Mouse (Mus musculus) embryo, embryonic 11 days (tissue): ENCODE measurements around the gene Ptpn11.
"Not testable (repeated sequence)": the region's sequence is repeated elsewhere in the genome, so short reads cannot be mapped to it uniquely, and the experiment has no call there.

ENCODE experiments used
- DNase-seq: peaks from one replicate; pipeline ENCODE4 v3.0.0-alpha.2; 2015

The Ptpn11 gene

DNA sequence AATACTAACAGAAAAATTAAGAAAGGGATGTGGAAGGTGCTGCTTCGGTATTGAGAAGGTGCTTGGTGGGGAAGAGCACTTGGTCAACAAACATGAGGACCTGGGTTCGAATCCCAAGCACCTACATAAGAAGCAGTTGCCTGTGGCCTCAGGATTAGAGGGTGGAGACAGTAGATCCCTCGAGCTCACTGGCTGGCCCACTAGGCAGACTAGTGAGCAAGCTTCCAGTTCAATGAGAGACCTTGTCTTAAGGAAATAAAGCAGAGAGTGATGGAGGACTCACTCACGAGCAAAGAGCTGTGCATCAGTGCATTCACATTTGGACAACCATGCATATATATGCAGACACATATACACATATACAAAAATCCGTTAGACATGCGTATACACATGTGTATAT, 20.9 kb upstream of the Ptpn11 start:
- no peak for DNase-seq

DNA sequence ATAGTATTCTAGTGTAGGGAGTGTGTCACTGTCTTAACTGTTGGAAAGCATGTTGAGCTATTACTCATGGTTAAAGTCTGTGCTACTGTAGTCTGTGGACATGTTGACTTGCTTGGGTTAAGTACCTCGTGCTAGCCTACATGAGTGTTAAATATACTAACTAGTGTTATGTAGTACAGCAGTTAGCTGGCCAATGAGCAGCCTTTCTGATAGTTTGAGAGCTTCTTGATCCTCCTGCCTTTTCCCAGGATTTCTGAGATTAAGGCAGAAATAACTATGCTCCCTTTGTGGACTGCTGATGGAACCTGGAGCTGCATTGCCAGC, 19.4 kb upstream of the Ptpn11 start:
- no peak for DNase-seq

DNA sequence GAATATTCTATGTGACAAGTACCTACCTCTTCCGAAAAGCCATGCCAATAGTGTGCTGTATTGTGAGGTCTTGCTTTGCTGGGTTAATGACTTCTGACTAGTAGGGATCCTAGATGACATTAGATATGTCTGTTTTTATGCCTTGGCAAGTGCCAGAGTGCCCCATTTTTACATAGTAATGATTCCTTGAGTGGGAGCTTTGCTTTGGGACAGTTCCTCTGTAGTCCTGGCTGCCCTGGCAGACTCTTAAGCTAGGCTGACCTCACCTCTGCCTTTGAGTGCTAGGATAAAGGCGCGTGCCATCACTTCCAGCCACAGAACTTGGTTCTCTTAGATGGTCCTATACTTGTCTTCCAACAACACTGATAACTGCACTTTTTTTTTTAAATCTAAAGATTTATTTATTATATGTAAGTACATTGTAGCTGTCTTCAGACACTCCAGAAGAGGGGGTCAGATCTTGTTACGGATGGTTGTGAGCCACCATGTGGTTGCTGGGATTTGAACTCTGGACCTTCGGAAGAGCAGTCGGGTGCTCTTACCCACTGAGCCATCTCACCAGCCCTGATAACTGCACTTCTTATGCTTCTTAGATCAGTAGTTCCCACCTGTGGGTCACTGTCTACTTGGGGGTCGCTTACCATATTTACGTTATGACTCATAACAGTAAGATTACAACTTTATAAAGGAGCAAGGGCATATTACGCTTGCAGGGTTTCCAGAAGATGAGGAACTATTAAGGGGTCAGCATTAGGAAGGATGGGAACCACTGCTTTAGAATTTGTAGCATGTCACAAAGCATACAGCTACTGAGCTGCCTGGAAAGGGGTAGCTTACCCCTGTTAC, 18.8 kb upstream of the Ptpn11 start:
- no peak for DNase-seq

GRCm38 (mm10) chr5:121206984-121207383, 15.8 kb upstream of the Ptpn11 start:
- no peak for DNase-seq

- DNase-seq: no peak
These were observed 15.3 kb upstream of the Ptpn11 start for GRCm38 (mm10) chr5:121206540-121206939.

DNA sequence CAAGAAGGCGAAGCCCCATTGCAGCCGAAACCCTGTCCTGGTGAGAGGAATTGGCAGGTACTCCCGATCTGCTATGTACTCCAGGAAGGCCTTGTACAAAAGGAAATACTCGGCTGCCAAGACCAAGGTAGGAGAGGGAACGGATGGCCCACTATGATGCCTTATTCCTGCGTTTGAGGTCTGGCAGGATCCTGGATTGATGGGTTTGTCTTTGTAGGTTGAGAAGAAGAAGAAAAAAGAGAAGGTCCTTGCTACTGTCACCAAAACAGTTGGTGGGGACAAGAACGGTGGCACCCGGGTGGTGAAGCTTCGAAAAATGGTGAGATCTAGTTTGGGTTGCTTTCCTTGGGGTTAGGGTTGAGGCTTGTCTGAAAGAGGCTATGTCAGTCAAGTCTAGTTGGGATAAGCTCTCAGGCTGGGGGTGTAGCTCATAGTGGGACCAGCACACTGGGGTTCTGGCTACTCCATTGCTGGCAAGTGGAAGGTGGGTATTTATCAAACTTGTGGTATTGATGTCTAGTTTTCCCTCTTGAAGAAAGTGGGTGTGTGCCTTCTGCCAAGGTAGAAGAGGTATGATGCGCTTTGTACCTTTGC, 14.4 kb upstream of the Ptpn11 start:
- DNase-seq: not testable (repeated sequence)

GRCm38 (mm10) chr5:121204132-121205089, 13.2 kb upstream of the Ptpn11 start, which contains the start of gene Rpl6:
Gene Rpl6, plus strand, starts transcription at chr5:121204481.
- peak; percentile 91 for DNase-seq

GRCm38 (mm10) chr5:121202467-121202866, 11.3 kb upstream of the Ptpn11 start:
- DNase-seq: no peak

GRCm38 (mm10) chr5:121201739-121202138, 10.5 kb upstream of the Ptpn11 start:
- DNase-seq: peak; percentile 62

DNA sequence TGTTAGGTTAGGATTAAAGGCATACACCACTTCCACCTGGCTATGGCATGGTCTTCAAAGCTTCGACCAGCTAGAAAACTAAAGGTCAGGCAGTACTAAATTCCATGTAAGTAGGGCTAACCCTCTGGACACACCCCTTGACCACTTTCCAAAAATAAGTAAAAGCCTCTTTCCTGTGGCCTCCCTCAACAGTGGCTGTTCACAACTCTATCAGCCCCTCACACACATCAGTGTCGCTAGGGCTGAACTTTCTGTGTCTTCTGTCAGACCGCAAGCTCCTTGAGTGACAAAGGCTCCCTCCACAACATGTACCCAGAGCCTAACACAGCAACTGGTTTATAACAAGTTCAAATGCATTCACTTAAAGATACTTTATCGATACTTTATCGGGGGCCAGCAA, 7.2 kb upstream of the Ptpn11 start:
- no peak for DNase-seq

GRCm38 (mm10) chr5:121197337-121197736, 6.1 kb upstream of the Ptpn11 start:
- DNase-seq: no peak

DNA sequence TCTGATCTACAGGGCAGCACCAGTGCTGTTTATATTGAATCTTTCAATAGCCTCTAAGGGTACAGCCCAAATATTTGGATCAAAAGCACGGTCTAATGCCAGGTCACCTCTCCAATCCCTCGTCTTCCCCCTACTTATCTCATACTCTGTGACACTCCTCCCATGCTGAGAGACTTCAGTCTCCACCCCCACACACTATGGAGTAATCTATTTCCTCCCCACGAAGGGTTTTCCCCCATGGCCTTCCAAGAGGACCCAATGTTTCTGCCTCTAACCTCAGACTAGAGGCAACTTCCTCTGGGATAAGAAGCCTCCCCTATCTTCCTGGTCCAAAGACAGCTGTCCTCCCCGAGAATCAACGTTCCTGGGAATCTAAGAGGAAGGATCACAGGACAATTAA, 5.6 kb upstream of the Ptpn11 start:
- no peak for DNase-seq

- no peak for DNase-seq
These were observed 3.0 kb upstream of the Ptpn11 start for GRCm38 (mm10) chr5:121194173-121194572.

DNA sequence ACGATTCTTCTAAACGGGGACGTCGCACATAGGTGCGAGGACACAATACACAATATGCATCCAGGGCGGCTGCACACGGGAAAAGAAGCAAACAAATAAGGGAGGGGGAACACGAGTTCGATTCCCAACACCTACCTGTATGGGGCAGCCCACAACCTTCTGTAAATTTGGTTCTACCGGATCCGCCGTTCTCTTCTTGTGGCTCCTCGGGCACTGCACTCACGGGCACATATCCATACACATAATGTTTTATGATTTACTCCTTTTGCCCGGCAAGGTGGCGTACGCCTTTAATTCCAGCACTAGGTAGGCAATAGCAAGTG, 348 bp upstream of the Ptpn11 start:
- no peak for DNase-seq

- no peak for DNase-seq
These were observed 874 bp downstream of the Ptpn11 start for GRCm38 (mm10) chr5:121190210-121190835.

- no peak for DNase-seq
These were observed 2.0 kb downstream of the Ptpn11 start for GRCm38 (mm10) chr5:121189182-121189581.

DNA sequence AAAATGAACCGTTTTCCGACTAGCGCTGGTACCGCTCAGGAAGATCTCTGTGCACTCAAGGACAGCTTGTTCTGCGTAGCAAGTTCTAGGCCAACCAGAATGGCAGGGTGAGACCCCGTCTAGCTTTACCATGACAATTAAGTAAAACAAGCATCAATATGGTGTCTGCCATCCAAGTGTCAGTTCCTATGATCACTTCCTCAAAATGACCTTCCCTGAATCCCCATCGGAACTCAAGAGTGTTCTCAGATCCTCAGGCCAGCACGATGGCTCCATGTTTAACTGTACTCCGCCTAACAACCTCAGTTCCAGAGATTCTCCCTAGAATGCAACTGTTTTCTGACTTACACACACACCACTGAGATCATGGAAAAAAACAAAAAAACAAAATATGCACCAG, 2.9 kb downstream of the Ptpn11 start:
- no peak for DNase-seq

- no peak for DNase-seq
These were observed 3.6 kb downstream of the Ptpn11 start for GRCm38 (mm10) chr5:121187580-121188001.

GRCm38 (mm10) chr5:121184945-121185551, 6.1 kb downstream of the Ptpn11 start:
- DNase-seq: peak; percentile 26

DNA sequence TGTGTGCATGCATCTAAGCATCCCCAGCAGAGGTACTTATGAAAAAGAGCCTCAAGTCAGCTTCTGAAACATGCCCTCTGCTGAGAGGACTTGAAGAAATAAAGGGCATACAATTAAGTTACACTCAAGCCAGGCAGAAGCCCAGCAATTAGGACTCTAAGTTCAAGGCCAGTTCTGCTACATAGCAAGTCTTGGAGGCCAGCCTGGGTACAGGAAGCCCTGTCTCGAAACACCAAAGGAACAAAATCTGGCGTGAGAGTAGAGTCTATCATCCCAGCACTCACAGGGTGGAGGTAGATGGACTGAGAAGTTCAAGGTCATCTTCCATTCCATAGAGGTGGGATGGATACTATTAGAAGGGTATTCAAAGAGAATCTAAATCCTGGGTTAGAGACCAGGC, 6.8 kb downstream of the Ptpn11 start:
- DNase-seq: no peak

DNA sequence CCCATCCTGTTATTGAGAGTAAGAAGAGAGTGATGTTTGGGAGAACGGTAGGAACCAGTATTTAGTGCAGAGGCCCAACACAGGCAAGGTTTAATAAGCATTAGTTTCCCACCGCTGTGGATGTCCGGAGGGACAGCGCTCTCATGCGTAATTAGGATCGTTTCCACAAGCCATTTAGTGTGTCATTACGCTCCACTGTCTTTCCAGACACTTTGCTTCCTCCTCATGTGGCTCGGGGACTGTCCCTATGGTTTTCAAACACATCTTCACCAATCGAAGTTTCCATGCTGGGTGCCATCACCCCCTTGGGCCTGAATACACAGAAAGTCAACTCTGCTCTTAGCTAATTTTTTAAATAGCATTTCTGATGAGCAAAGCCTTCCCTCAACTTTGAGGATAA, 7.9 kb downstream of the Ptpn11 start:
- DNase-seq: no peak

- DNase-seq: no peak
These were observed 11.9 kb downstream of the Ptpn11 start for GRCm38 (mm10) chr5:121179077-121179857.
